Mouse (Mus musculus): Measurements from ENCODE around the gene Gm20532. TPM values are rescaled to one million over a fixed set of nuclear protein-coding genes. Genes with fewer than 3 reads are reported as not detected.

The Gm20532 gene
- polyA plus RNA-seq, 1 experiment: not detected

DNA sequence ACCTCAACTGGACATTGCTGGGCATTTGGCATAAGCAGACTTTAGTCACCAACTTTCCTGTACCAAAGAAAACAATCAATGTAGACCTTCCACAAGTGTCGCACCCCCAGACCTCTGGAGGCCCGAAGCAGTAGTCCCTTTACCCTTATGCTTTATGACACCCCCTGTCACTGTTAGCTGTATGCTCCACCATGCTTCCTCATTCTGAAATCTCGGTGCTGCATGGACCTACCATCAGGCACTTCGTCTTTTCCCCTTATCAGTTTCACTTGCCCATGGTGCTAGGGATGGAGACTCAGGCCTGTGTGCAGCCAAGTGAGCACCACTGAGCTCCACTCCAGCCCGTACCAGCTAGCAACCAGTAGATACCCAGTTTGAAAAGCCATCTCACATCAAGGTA lies 51.6 kb downstream of the Gm20532 start:
- Histone ChIP-seq H3K4me1 (ENCODE audit: control insufficient read depth, insufficient read depth, insufficient read length) (peaks cover 14% of the 10 kb centered on the region; the same call in 1 of the 2 replicates), H3K4me3 (ENCODE audit: extremely low read depth, insufficient read depth, insufficient read length) (no peak overlapping the region), H3K27ac (ENCODE audit: insufficient read depth, low read length) (no peak overlapping the region), H3K27me3 (ENCODE audit: control insufficient read depth, insufficient read depth, low read length) (no peaks in the 10 kb centered on the region), H3K36me3 (ENCODE audit: control insufficient read depth, insufficient read depth, low read length) (peaks cover 13% of the 10 kb centered on the region)
- WGBS: 43% methylated on average over 5 of the region's 5 CpGs
- no peak for DNase-seq (ENCODE audit: low read depth in 1 of 2, low spot score in 2 of 2)
- TF ChIP-seq CTCF (IDR thresholded peaks at IDR 0.05; ENCODE audit: extremely low read depth, insufficient read depth, insufficient read length, insufficient replicate concordance): no peak
- TF ChIP-seq POLR2A (IDR thresholded peaks at IDR 0.05; ENCODE audit: low read depth, low read length): no peak

DNA sequence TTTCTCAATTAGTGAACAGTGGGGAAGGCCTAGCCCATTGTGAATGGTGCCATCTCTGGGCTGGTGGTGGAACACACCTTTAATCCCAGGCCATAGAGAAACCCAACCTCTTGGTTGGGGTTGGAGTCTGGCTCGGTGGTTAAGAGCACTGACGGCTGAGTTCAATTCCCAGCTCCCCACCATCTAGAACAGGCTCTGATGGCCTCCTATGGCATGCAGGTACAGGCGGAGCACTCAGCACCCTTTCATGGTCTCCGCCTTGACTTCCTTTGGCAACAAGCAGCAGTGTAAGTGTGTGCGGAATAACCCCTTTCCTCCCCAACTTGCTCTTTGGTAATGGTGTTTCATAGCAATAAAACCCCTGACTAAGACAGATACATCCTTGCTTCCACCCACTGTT lies 52.1 kb downstream of the Gm20532 start:
- TF ChIP-seq CTCF (IDR thresholded peaks at IDR 0.05; ENCODE audit: extremely low read depth, insufficient read depth, insufficient read length, insufficient replicate concordance): no peak
- no peak for TF ChIP-seq POLR2A (IDR thresholded peaks at IDR 0.05; ENCODE audit: low read depth, low read length)
- no peak for DNase-seq (ENCODE audit: low read depth in 1 of 2, low spot score in 2 of 2)
- no peak overlapping the region for H3K27ac ChIP-seq (ENCODE audit: insufficient read depth, low read length)
- peaks cover 14% of the 10 kb centered on the region; the same call in 1 of the 2 replicates for H3K4me1 ChIP-seq (ENCODE audit: control insufficient read depth, insufficient read depth, insufficient read length)
- 58% methylated on average over 5 of the region's 5 CpGs for WGBS
- H3K27me3 ChIP-seq (ENCODE audit: control insufficient read depth, insufficient read depth, low read length): no peaks in the 10 kb centered on the region
- no peak overlapping the region for H3K4me3 ChIP-seq (ENCODE audit: extremely low read depth, insufficient read depth, insufficient read length)
- peaks cover 13% of the 10 kb centered on the region for H3K36me3 ChIP-seq (ENCODE audit: control insufficient read depth, insufficient read depth, low read length)

DNA sequence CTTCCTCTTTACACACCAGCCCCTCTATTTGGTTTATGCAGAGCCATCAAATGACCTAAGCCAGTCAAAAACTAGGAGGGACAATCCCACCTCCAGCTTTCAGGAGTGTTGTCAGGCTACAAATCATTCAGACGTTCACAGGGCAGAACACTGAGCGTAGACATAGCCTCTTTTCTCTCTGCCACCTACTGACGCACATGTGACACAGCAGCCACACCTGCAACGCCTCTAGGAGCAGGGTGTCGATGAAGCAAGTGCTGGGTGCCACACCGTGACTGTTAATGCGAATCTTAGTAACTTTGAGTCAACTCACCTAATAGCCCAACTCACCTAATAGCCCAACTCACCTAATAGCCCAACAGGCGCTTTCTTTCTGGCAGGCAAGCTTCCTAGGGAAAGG lies 52.6 kb downstream of the Gm20532 start:
- peaks cover 13% of the 10 kb centered on the region for H3K36me3 ChIP-seq (ENCODE audit: control insufficient read depth, insufficient read depth, low read length)
- no peaks in the 10 kb centered on the region for H3K27me3 ChIP-seq (ENCODE audit: control insufficient read depth, insufficient read depth, low read length)
- TF ChIP-seq CTCF (IDR thresholded peaks at IDR 0.05; ENCODE audit: extremely low read depth, insufficient read depth, insufficient read length, insufficient replicate concordance) (peak; percentile 63; the same call in 1 of the 2 replicates), POLR2A (IDR thresholded peaks at IDR 0.05; ENCODE audit: low read depth, low read length) (no peak)
- peaks cover 14% of the 10 kb centered on the region; the same call in 1 of the 2 replicates for H3K4me1 ChIP-seq (ENCODE audit: control insufficient read depth, insufficient read depth, insufficient read length)
- peak overlapping the region; percentile 41 for H3K4me3 ChIP-seq (ENCODE audit: extremely low read depth, insufficient read depth, insufficient read length)
- no peak overlapping the region for H3K27ac ChIP-seq (ENCODE audit: insufficient read depth, low read length)
- 1% methylated on average over 8 of the region's 8 CpGs for WGBS
- peak in 1 of 2 experiments; percentile 62 for DNase-seq (ENCODE audit: low read depth in 1 of 2, low spot score in 2 of 2)

DNA sequence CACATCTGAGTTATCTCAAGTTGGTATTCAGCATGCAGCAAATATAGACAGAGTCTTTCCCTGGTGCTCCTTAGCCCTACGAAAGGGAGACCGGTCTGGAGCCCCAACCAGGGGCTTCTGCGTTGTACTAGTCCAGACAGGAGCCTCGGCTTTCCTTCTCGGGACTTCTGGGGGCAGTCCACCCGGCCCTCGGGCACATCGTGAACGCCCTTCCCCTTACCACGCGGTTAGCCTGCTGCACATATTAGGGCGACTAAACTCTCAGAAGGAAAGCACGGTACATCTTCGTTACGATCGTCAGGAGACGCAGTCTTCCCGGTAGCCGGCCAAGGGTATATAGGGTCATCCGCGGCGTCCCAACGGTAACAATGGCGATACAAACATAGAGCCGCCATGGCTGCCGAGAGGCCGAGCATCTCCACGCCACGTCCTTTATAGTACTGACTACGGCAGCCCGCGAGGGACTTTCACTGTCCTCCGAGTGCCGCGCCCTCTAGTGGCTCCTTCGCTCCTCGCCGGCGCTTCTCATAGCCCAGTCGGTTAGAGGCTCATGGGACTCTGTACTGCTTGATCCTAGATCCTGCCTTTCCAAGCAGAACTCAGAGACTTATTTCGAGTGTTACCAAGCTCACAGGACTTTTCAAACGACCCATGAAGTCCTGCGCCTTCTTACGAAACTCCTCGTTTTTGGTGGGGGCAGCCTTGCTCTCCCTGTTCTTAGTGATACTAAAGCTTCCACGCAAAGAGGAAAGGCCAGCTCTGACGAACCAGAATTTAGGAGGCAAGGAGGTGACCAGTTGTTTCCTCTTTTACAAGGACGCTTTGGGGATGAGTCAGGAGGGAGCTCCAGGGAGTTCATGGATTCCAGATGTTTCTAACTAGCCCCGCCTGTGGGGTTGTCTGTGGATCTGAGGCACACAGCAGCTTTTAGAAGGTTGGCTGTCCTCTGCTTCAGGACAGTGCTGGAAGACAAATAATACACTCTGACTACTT lies 53.7 kb downstream of the Gm20532 start:
- H3K4me3 ChIP-seq (ENCODE audit: extremely low read depth, insufficient read depth, insufficient read length): peak overlapping the region; percentile 98
- DNase-seq (ENCODE audit: low read depth in 1 of 2, low spot score in 2 of 2): peak; percentile 86 to 93
- peaks cover 13% of the 10 kb centered on the region for H3K36me3 ChIP-seq (ENCODE audit: control insufficient read depth, insufficient read depth, low read length)
- no peaks in the 10 kb centered on the region for H3K27me3 ChIP-seq (ENCODE audit: control insufficient read depth, insufficient read depth, low read length)
- peak overlapping the region; percentile 82 for H3K27ac ChIP-seq (ENCODE audit: insufficient read depth, low read length)
- peaks cover 14% of the 10 kb centered on the region; the same call in 1 of the 2 replicates for H3K4me1 ChIP-seq (ENCODE audit: control insufficient read depth, insufficient read depth, insufficient read length)
- WGBS: 6% methylated on average over 49 of the region's 49 CpGs
- TF ChIP-seq POLR2A (IDR thresholded peaks at IDR 0.05; ENCODE audit: low read depth, low read length): peak; percentile 87
- peak; percentile 98 for TF ChIP-seq CTCF (IDR thresholded peaks at IDR 0.05; ENCODE audit: extremely low read depth, insufficient read depth, insufficient read length, insufficient replicate concordance)

DNA sequence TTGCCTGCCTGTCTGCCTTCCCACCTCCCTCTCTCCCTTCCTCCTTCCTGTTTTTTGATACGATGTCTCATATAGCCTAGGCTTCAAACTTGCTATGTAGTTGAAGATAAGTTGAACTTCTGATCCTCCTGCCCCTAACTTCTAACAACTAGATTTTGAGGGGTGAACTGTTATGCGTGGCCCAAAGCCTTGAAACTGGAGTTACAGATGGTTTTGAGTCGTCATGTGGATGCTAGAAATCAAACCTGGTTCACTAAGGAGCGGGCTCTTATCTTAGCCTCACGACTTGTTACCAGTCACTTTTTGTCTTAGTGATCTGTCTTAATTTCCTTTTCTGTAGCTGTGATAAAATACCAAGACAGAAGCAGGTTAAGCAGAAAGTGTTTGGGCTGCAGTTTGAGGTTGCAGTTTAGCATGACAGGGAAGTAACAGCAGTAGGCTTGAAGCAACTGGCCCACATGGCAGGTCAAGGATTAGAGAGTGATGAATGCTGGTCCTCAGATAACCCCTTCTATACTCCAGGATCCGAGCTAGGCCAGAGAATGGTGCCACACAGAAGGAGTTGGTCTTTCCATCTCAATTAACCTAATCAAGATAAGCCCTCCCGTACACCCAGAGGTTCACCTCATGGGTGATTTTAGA lies 54.7 kb downstream of the Gm20532 start:
- no peaks in the 10 kb centered on the region for H3K27me3 ChIP-seq (ENCODE audit: control insufficient read depth, insufficient read depth, low read length)
- no peak overlapping the region for H3K27ac ChIP-seq (ENCODE audit: insufficient read depth, low read length)
- H3K4me1 ChIP-seq (ENCODE audit: control insufficient read depth, insufficient read depth, insufficient read length): peaks cover 14% of the 10 kb centered on the region; the same call in 1 of the 2 replicates
- TF ChIP-seq CTCF (IDR thresholded peaks at IDR 0.05; ENCODE audit: extremely low read depth, insufficient read depth, insufficient read length, insufficient replicate concordance): no peak
- no peak for TF ChIP-seq POLR2A (IDR thresholded peaks at IDR 0.05; ENCODE audit: low read depth, low read length)
- no peak overlapping the region for H3K4me3 ChIP-seq (ENCODE audit: extremely low read depth, insufficient read depth, insufficient read length)
- DNase-seq (ENCODE audit: low read depth in 1 of 2, low spot score in 2 of 2): no peak
- 73% methylated on average over 7 of the region's 7 CpGs for WGBS
- peaks cover 7% of the 10 kb centered on the region; the same call in 1 of the 2 replicates for H3K36me3 ChIP-seq (ENCODE audit: control insufficient read depth, insufficient read depth, low read length)

DNA sequence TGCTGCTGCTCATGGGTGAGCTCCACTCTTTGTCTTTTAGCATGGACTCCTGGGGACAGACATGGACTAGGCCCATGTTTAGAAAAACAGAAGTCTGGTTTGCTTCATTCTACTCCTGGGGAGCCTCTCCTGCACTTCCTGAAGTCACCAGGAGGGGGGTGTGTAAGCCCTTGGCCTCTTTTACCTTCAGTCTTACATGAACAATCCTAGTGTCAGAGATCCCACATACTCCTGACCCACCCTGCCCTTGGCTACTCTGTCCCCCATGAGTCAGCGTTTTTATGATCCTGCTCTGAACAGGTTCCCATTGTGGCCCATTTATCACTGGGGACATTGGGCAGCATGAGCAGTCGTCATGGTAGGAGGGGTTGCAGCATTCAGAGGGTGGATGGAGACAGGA lies 57.5 kb downstream of the Gm20532 start:
- Histone ChIP-seq H3K4me3 (ENCODE audit: extremely low read depth, insufficient read depth, insufficient read length) (no peak overlapping the region), H3K4me1 (ENCODE audit: control insufficient read depth, insufficient read depth, insufficient read length) (peaks cover 4% of the 10 kb centered on the region; the same call in 1 of the 2 replicates), H3K27ac (ENCODE audit: insufficient read depth, low read length) (no peak overlapping the region), H3K36me3 (ENCODE audit: control insufficient read depth, insufficient read depth, low read length) (no peaks in the 10 kb centered on the region), H3K27me3 (ENCODE audit: control insufficient read depth, insufficient read depth, low read length) (no peaks in the 10 kb centered on the region)
- 73% methylated on average over 2 of the region's 2 CpGs for WGBS
- TF ChIP-seq POLR2A (IDR thresholded peaks at IDR 0.05; ENCODE audit: low read depth, low read length) (no peak), CTCF (IDR thresholded peaks at IDR 0.05; ENCODE audit: extremely low read depth, insufficient read depth, insufficient read length, insufficient replicate concordance) (no peak)
- DNase-seq (ENCODE audit: low read depth in 1 of 2, low spot score in 2 of 2): peak in 1 of 2 experiments; percentile 37
